Mouse (Mus musculus) G1E (cell line): ENCODE measurements at regions not wholly inside any gene's neighbourhood (a gene's known extent, or its start where the extent isn't known, plus 50 kb on each side); places are given as distances from the start of the nearest gene placed in this dataset.

Experiments
- CTCF ChIP-seq: IDR thresholded peaks from 2 replicates; pipeline ENCODE4 v1.5.1; 2012; ENCODE audit warnings: low read depth, low read length, inconsistent platforms, mixed read lengths
- GATA1 ChIP-seq: IDR thresholded peaks from 2 replicates; pipeline ENCODE4 v1.6.1; 2012; ENCODE audit warnings: borderline replicate concordance, low read length, inconsistent platforms, mixed read lengths
- GATA2 ChIP-seq: IDR thresholded peaks from 2 replicates; pipeline ENCODE4 v1.6.1; 2012; ENCODE audit warnings: low read depth, low read length, inconsistent platforms, borderline replicate concordance
- POLR2AphosphoS5 ChIP-seq: IDR thresholded peaks from 2 replicates; pipeline ENCODE4 v1.6.1; 2012; ENCODE audit warnings: low read depth, low read length, inconsistent platforms; ENCODE audit not compliant: insufficient replicate concordance

DNA sequence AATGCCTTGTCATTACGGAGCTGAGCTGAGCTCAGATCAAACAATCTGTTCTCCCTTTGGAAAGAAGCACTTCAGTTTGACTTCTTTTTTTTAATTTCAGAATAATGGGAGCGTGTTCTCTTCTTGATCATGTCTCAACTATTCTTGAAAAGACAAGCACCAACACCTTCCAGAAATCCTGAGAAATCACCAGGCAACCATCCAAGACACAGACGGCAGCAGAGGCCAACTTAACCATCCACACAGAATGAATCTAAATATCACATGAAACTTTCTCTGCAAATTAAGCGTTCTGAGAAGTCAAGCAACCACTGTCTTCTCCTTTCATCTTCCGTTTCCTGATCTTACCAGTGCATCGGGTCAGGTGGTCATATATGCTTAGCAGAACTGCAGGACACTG is 50.8 kb upstream of the Slc38a4 start:
- TF ChIP-seq CTCF (no peak), GATA2 (no peak), GATA1 (no peak), POLR2AphosphoS5 (no peak)
